Mouse (Mus musculus) bone marrow, adult 2 months (tissue): ENCODE measurements around the gene Pi4kb.

ENCODE experiments used
- CTCF ChIP-seq: fragments of 200-500 bp; IDR thresholded peaks from 2 replicates; pipeline ENCODE4 v1.5.1; 2011; ENCODE audit warnings: low read length, control low read depth; ENCODE audit not compliant: control insufficient read depth, insufficient read depth
- POLR2A ChIP-seq: fragments of 200-500 bp; IDR thresholded peaks from 2 replicates; pipeline ENCODE4 v1.6.1; 2011; ENCODE audit warnings: low read depth, mild to moderate bottlenecking, control low read depth, low read length, borderline replicate concordance; ENCODE audit not compliant: control insufficient read depth

DNA sequence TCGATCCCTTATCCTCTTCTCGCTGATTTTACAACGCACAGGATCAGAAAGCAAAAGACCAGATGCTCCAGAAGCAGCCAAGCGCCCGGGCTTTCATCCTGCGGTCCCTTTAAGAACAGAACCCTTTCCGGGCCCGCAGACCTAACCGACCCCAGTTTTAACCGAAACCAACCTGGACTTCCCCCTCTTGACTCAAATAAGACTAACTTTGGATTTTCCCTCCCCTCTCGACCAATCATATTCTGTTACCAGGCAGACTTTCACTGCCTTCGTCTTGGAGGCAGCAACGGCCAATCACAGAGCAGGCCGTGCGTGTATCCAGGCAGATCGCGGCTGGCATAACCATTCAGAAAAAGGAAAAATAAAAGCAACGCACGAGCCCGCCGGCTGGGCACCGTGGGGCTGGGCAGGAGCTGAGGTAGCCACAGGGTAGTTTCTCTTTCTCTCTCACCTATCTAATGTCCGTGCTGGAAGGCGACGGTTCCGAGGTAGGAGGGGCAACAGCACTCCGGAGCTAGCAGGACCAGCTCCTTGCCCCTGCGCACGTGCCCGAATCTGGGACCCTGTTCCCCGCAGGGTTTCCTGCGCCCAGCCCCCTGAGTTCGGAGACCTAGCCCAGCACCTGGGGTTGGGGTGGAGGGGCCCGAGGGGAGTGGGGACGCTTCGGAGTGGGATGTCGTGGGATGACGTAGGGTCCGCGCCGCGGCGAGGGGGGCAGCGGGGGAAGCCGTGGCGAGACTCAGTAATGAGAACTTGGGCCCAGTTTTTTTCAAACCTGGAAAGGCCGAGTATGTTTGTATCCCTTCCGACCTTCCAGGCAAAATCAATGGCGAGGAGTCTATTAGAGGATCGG lies 20.5 kb upstream of the Pi4kb start, which contains the start of gene Rfx5:
- TF ChIP-seq CTCF (no peak), POLR2A (peak; percentile 49; the same call in 1 of the 2 replicates)
